Comparison of ENCODE assay signal across 6 mouse cellular contexts in the genomic region with DNA sequence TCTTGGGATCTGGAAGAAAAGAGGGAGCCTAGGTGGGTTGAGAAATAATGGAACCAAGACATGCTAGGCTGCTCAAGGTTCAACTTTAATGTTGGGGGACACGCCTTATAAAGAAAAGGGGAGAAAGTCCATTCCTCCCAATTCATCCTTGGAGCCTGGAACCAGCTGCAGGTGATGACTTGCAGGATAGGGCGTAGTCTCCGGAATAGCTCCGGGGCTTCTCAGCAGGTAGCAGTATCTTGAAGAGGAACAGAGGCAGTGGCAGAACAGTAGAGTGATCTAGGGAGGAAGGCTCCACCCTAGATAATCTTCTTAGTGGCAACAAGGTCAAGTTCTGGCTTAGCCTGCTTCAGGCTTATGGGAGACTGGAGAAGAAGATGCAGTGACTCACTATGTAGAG.
DNase-seq lines count a peak whose midpoint lies in the region.
"Not testable (repeated sequence)": the region's sequence is repeated elsewhere in the genome, so short reads cannot be mapped to it uniquely, and the experiment has no call there.

No protein-coding gene starts in this region.

- H3K9me3 ChIP-seq in ES-E14 (ENCODE audit: control insufficient read depth, insufficient read depth, low read depth, low read length), result not testable (repeated sequence)

- H3K9ac ChIP-seq in ES-E14 (ENCODE audit: insufficient read depth, low read depth, low read length, poor library complexity, severe bottlenecking), result not testable (repeated sequence)

- H3K4me3 ChIP-seq in ES-E14 (ENCODE audit: insufficient read depth in 1 of 2, low read depth in 1 of 2, low read length in 2 of 2, poor library complexity in 1 of 2, severe bottlenecking in 1 of 2), result not testable (repeated sequence)

- not testable (repeated sequence) for H3K4me1 ChIP-seq in ES-E14 (ENCODE audit: control insufficient read depth in 2 of 2, insufficient read depth in 2 of 2, low read length in 2 of 2, poor library complexity in 1 of 2)

- DNase-seq in ES-CJ7 (ENCODE audit: low read depth, low spot score) (peak; percentile 71), ES-E14 (ENCODE audit: low read depth, low spot score) (peak; percentile 8), R1 (ENCODE audit: low read depth, low spot score) (peak; percentile 74), WW6 (ENCODE audit: low read depth, low spot score) (peak; percentile 31), ZHBTc4 (ENCODE audit: low read depth, low spot score) (peak; percentile 62)
- DNase-seq in heart, adult 11 months, result peak; percentile 78

- in situ Hi-C loops in ES-E14 (cut with MboI; ENCODE audit: low sequenced_read_pairs in 2 of 2, unreplicated experiment in 2 of 2), result not testable (repeated sequence)

- not testable (repeated sequence) for H3K36me3 ChIP-seq in ES-E14 (ENCODE audit: control insufficient read depth, insufficient read depth, low read length, poor library complexity, severe bottlenecking)

- H3K27ac ChIP-seq in ES-E14 (ENCODE audit: insufficient read depth, low read depth, low read length, poor library complexity, severe bottlenecking), result not testable (repeated sequence)

Comparison
In these comparisons a context has a peak if more than half of its experiments do, and no peak if none do; other contexts are left out.
1. DNase-seq: peak in every context shown above with its lines; median percentile 78 in heart, adult 11 months; 74 in R1; 71 in ES-CJ7; 62 in ZHBTc4; 31 in WW6; 8 in ES-E14.